Mouse (Mus musculus): Measurements from ENCODE around the gene Srpk1. TPM values are rescaled to one million over a fixed set of nuclear protein-coding genes. Genes with fewer than 3 reads are reported as not detected.
"Not testable (repeated sequence)": the region's sequence is repeated elsewhere in the genome, so short reads cannot be mapped to it uniquely, and the experiment has no call there.

Gene Srpk1
- polyA plus RNA-seq, 1 experiment from 2014 or later = 96.3 TPM

DNA sequence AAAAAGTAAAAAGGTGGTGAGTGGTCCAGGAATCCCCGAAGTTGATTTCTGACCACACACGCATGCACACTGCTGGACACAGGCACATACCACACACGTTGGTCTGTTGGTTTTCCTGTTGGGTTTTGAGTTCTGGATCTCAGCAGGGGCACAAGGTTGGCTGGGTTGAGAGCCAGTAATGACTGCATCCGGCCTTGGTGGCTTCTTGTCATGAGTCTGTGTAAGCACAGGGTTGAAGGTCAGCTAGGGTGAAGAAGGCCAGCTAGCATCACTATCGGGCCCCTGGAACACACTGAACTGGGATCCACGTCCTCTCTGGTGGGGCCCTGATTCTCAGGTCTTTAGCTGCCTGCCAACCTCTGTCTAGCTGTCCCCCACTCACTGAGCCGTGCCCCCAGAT is 50.0 kb downstream of the Srpk1 start:
- Histone ChIP-seq H3K9ac (no peak overlapping the region), H3K4me3 (replicated peaks) (no peak overlapping the region), H3K27ac (no peak overlapping the region), H3K9me3 (replicated peaks) (no peaks in the 10 kb centered on the region), H3K4me1 (peaks cover 11% of the 10 kb centered on the region), H3K27me3 (no peaks in the 10 kb centered on the region), H3K4me2 (no peak overlapping the region), H3K36me3 (no peaks in the 10 kb centered on the region)
- no peak for ATAC-seq (replicated peaks; ENCODE audit: low FRiP score)
- WGBS = 79% methylated on average over 7 of the region's 7 CpGs

DNA sequence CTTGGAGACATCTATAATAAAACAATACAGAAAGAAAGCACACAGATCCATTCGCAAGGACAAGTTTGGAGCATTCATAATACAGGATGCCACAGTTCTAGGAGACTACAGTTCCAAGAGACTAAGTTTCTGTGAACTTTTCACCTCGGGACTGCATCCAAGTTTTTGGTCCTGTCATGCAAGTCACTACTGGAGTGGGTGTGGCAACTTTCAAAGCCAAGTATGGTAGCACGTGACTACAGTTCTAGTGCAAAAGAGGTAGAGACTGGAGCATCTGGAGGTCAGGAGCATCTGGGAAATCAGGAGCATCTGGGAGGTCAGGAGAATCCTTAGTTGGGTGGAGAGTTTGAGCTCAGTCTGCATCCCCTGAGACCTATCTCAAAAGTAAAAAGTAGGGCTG is 50.6 kb downstream of the Srpk1 start:
- Histone ChIP-seq H3K4me2 (no peak overlapping the region), H3K9me3 (replicated peaks) (no peaks in the 10 kb centered on the region), H3K27ac (no peak overlapping the region), H3K36me3 (no peaks in the 10 kb centered on the region), H3K9ac (no peak overlapping the region), H3K4me3 (replicated peaks) (no peak overlapping the region), H3K27me3 (no peaks in the 10 kb centered on the region), H3K4me1 (peaks cover 11% of the 10 kb centered on the region)
- WGBS = 74% methylated on average over 3 of the region's 3 CpGs
- ATAC-seq (replicated peaks; ENCODE audit: low FRiP score) = no peak

DNA sequence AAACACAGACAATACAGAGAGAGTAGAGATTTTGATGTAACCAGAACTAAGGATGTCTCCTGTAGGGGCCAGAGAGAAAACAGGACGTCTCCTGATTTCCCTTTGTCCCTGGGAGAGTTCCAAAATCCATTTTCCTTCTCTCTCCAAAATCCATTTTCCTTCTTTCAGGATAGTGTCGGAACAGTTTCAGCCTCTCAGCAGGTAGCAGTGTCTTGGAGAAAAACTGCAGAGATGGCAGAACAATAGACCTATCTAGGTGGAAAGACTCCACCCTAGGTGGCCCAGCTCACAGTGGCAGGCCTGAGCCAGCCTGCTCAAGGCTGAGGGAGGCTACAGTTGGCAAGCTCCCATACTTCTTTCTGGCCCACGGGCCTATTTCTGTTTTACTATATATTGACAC is 55.0 kb downstream of the Srpk1 start:
- Histone ChIP-seq H3K27me3 (no peaks in the 10 kb centered on the region), H3K4me1 (no peaks in the 10 kb centered on the region), H3K9me3 (replicated peaks) (no peaks in the 10 kb centered on the region), H3K36me3 (no peaks in the 10 kb centered on the region), H3K27ac (no peak overlapping the region), H3K4me2 (no peak overlapping the region), H3K9ac (no peak overlapping the region), H3K4me3 (replicated peaks) (no peak overlapping the region)
- ATAC-seq (replicated peaks; ENCODE audit: low FRiP score) = no peak
- 61% methylated on average over 3 of the region's 3 CpGs for WGBS

DNA sequence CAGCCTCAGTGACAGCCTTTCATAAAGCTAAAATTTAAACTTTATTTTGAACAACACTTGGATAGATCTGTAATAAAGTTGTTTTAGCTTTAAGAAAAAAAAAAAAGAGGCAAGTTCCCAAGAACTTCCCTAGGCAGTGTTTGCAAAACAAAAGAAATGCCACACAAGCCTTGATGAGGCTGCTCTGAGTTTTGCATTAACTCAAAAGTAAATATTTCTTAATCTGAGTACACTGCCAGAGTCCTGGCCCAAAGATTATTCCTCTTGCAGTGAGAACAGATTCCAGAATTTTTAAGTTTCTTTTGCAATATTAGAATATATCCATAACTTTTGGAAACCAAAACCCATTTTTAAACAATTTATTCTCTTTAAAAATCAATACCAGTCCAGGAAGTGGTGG is 57.3 kb downstream of the Srpk1 start:
- Histone ChIP-seq H3K4me1 (0 out of 2 replicates have a peak, but pooled peaks cover 2% of the 10 kb centered on the region), H3K4me3 (replicated peaks) (no peak overlapping the region), H3K9ac (no peak overlapping the region), H3K27ac (no peak overlapping the region), H3K4me2 (no peak overlapping the region), H3K9me3 (replicated peaks) (no peaks in the 10 kb centered on the region), H3K36me3 (no peaks in the 10 kb centered on the region), H3K27me3 (no peaks in the 10 kb centered on the region)
- ATAC-seq (replicated peaks; ENCODE audit: low FRiP score) = no peak

DNA sequence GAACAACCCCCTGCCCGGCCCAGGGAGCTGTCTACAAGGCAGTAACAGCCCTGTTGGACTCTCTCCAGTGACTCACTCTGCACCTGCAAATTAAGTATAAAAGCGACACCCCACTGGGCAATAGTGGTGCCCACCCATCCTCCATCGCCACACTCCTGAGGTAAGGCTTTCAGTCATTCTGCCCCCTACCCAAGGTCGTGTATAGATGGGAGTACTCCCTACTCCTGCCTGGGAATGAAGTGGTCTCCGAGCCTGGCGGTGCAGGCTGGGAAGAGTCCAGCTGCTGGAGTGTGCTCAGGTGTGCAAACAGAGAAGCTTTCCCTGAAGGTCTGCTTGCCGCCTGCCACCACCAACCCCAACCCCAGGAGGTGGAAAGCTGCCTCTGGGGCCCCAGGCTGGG is 60.9 kb downstream of the Srpk1 start:
- H3K4me1 ChIP-seq = 0 out of 2 replicates have a peak, but pooled peaks cover 2% of the 10 kb centered on the region
- H3K27me3 ChIP-seq = no peaks in the 10 kb centered on the region
- 59% methylated on average over 7 of the region's 7 CpGs for WGBS
- no peak overlapping the region for H3K4me2 ChIP-seq
- H3K4me3 ChIP-seq (replicated peaks) = no peak overlapping the region
- H3K9ac ChIP-seq = no peak overlapping the region
- H3K36me3 ChIP-seq = no peaks in the 10 kb centered on the region
- no peaks in the 10 kb centered on the region for H3K9me3 ChIP-seq (replicated peaks)
- no peak overlapping the region for H3K27ac ChIP-seq
- ATAC-seq (replicated peaks; ENCODE audit: low FRiP score) = no peak

DNA sequence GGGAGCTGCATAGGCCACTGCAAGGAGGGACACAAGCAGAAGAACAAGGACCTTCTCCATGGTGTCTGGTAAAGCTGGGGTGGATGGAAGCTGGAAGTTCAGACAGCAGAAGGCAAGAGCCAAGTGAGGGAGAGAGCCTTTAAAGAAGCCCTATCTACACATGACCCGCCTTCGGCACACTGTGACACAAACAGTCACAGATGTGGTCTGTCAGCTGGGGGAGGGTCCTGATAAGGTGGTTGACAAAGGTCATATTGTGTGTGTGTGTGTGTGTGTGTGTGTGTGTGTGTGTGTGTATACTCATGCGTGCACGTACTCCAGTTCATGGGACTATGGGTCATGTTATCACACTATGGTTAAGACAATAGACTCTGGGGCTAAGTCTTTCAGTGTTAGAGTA is 61.9 kb downstream of the Srpk1 start, which contains the start of gene Clps:
Gene Clps (minus strand): TSS at position 169 of the 400 bp plus-strand sequence.
- H3K36me3 ChIP-seq = no peaks in the 10 kb centered on the region
- H3K4me2 ChIP-seq = no peak within 1 kb of the TSS
- 83% methylated on average over 4 of the region's 4 CpGs for WGBS
- H3K9ac ChIP-seq = no peak within 1 kb of the TSS
- 0 out of 2 replicates have a peak, but pooled peaks cover 4% of the 10 kb centered on the region for H3K4me1 ChIP-seq
- no peak within 1 kb of the TSS for H3K27ac ChIP-seq
- ATAC-seq (replicated peaks; ENCODE audit: low FRiP score) = no peak
- no peaks in the 10 kb centered on the region for H3K27me3 ChIP-seq
- H3K9me3 ChIP-seq (replicated peaks) = no peaks in the 10 kb centered on the region
- H3K4me3 ChIP-seq (replicated peaks) = no peak within 1 kb of the TSS

DNA sequence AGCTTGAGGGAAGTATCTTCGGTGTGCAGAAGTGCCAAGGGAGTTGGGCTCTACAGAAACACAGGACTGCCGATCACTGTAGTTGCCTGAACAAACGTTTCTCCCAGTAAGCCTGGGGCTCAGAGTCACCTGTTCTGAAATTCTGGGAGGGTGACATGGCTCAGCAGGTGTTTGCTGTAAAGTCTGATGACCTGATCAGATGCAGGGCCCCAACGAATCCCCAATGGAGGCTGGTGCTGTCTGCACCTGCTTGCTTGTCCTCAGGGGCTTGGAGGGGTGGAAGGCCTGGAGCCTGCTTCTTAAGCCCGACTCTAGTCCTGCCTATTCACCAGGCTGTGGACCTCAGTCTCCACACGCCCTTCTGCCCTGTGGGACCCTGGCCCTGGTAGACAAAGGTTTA is 64.7 kb downstream of the Srpk1 start:
- no peak for ATAC-seq (replicated peaks; ENCODE audit: low FRiP score)
- Histone ChIP-seq H3K4me2 (no peak overlapping the region), H3K9ac (no peak overlapping the region), H3K9me3 (replicated peaks) (no peaks in the 10 kb centered on the region), H3K27ac (no peak overlapping the region), H3K27me3 (no peaks in the 10 kb centered on the region), H3K36me3 (no peaks in the 10 kb centered on the region), H3K4me3 (replicated peaks) (no peak overlapping the region), H3K4me1 (0 out of 2 replicates have a peak, but pooled peaks cover 7% of the 10 kb centered on the region)
- WGBS = 73% methylated on average over 6 of the region's 6 CpGs

DNA sequence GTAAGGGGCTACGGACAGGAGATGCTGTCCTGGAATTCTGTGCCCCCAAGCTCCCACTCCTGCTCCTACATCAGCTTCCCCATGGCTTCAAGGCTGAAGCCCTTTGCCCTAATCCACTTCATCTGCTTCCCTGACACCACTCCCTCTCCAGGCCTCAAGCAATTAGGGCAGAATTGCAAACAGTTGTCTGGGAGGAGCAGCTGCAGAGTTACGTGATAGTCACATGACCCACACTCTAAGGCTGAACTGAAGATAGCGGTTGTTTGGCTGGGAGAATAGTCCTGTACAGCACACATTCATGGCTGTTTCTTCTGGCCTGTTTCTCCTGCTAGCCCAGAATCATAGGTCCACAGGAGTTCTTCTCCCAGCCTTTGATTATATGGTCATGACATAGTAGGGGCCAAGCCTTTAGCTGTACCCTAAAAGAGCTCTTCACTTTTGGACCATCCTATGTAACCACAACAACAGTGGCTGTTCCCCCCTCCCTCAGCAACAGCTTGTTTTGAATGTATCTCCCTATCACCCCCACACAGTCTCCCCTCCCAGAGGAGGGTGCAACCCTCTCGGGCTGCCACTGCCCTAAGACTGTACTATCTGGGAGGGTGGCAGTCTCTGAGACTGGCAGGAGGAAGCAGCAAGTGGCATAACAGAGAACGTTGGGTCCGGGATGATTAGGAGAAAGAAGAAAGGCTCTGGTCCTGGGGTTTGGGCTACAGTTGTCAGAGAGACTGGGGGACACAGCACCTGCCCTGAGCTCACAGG is 65.7 kb downstream of the Srpk1 start:
- H3K4me3 ChIP-seq (replicated peaks) = no peak overlapping the region
- ATAC-seq (replicated peaks; ENCODE audit: low FRiP score) = no peak
- no peaks in the 10 kb centered on the region for H3K27me3 ChIP-seq
- H3K27ac ChIP-seq = no peak overlapping the region
- H3K4me1 ChIP-seq = 0 out of 2 replicates have a peak, but pooled peaks cover 7% of the 10 kb centered on the region
- no peak overlapping the region for H3K9ac ChIP-seq
- H3K4me2 ChIP-seq = no peak overlapping the region
- no peaks in the 10 kb centered on the region for H3K9me3 ChIP-seq (replicated peaks)
- no peaks in the 10 kb centered on the region for H3K36me3 ChIP-seq
- 53% methylated on average over 6 of the region's 6 CpGs for WGBS

DNA sequence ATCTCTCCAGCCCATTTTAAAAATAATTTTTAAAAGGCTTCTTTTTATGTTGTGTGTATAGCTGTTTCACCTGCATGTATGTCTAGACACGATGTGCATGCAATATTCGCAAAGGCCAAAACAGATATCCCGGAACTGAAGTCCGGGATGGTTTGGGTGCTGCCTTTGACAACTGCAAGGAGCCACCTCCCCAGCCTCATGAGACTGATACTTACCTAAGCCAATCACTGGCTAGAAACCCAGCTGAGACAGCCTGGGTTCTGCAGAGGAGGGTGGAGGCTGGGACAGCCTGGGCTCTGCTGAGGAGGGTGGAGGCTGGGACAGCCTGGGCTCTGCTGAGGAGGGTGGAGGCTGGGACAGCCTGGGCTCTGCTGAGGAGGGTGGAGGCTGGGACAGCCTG is 68.5 kb downstream of the Srpk1 start:
- not testable (repeated sequence) for H3K36me3 ChIP-seq; ATAC-seq (replicated peaks; ENCODE audit: low FRiP score); H3K27ac ChIP-seq; H3K4me1 ChIP-seq; H3K4me3 ChIP-seq (replicated peaks); H3K27me3 ChIP-seq; H3K4me2 ChIP-seq; H3K9ac ChIP-seq; H3K9me3 ChIP-seq (replicated peaks)
- WGBS = 96% methylated on average over 4 of the region's 4 CpGs

DNA sequence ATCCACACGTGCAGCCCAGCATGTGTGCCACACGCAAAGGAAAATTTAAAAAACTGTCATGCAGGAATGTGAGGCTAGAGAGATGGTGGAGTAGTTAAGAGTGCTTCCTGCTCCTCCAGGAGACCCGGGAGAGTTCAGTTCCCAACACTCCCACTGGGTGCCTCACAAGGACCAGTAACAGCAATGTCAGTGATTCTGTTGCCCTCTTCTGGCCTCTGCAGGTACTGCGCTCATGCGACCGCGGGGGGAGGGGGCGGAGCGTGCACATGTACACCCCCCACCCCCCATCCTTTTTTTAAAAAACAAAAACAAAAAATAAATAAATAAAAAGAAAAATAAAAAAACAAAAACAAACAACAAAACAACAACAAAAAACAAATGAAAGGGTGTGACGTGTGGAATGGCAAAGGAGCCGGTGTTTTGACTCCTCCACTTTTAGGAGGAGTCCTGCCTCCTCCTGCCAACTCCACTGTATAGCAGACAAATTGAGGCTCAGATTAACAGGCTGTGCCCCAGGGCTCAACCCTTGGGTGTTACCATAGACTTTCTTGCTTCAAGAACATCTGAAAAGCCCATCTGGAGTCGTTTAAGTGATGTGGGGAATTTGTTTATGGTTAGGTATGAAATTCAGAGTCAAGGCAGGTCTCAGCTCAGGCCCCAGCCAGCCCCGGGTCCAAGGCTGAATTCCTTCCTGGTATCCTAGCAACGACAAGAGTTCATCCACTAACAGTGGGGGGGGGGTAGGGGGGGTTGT is 69.3 kb downstream of the Srpk1 start:
- Histone ChIP-seq H3K36me3 (no peaks in the 10 kb centered on the region), H3K9me3 (replicated peaks) (no peaks in the 10 kb centered on the region), H3K4me2 (no peak overlapping the region), H3K4me3 (replicated peaks) (no peak overlapping the region), H3K27me3 (no peaks in the 10 kb centered on the region), H3K4me1 (0 out of 2 replicates have a peak, but pooled peaks cover 5% of the 10 kb centered on the region), H3K9ac (no peak overlapping the region), H3K27ac (no peak overlapping the region)
- 6% methylated on average over 14 of the region's 14 CpGs for WGBS
- no peak for ATAC-seq (replicated peaks; ENCODE audit: low FRiP score)

DNA sequence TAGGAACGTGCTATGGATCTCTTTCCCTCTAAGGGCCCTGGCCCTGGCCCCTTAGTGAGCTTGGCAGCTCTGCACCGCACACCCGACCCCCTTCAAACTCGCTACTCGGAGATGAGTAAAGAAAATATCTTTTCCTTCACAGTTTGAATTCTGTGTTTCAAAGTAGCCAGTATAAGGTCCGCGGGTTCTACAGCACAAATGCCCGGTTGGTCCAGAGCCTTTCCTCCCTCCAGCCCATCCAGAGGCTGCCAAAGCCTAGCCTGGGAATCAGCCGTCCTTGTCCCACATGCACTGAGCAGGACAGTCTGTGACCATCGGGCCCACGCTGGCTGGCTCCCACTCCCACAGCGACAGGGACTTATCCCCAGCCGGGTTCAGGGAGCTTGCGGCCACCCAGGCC is 73.4 kb downstream of the Srpk1 start, which contains the start of gene Clpsl2:
Gene Clpsl2 (plus strand): TSS at position 301 of the 400 bp plus-strand sequence.
- ATAC-seq (replicated peaks; ENCODE audit: low FRiP score) = no peak
- Histone ChIP-seq H3K27ac (no peak within 1 kb of the TSS), H3K4me3 (replicated peaks) (no peak within 1 kb of the TSS), H3K9ac (no peak within 1 kb of the TSS), H3K4me2 (no peak within 1 kb of the TSS), H3K4me1 (0 out of 2 replicates have a peak, but pooled peaks cover 3% of the 10 kb centered on the region), H3K36me3 (no peaks in the 10 kb centered on the region), H3K27me3 (no peaks in the 10 kb centered on the region), H3K9me3 (replicated peaks) (no peaks in the 10 kb centered on the region)
- 82% methylated on average over 14 of the region's 14 CpGs for WGBS

DNA sequence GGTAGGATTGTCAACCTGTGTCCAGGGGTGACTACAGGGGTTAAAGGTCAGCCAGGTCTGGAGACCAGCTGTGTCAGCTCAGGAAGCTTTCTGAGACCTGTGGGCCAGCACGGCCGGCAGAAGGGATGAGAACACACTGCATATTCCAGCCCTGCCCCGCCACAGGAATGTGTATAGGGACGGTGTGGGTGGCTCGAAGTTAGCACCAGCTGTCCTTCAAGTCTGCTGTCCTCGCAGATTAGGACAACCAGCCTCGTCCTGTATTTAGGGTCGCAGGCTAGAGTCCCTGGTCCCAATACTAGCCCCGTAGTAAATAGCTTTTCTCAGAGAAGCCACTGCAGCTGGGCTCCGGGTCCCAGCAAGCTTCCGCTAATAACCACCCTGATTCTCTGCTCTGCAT is 74.0 kb downstream of the Srpk1 start:
- 71% methylated on average over 11 of the region's 11 CpGs for WGBS
- no peak for ATAC-seq (replicated peaks; ENCODE audit: low FRiP score)
- H3K4me1 ChIP-seq = 0 out of 2 replicates have a peak, but pooled peaks cover 3% of the 10 kb centered on the region
- H3K9me3 ChIP-seq (replicated peaks) = no peaks in the 10 kb centered on the region
- no peak overlapping the region for H3K4me2 ChIP-seq
- H3K27ac ChIP-seq = no peak overlapping the region
- H3K9ac ChIP-seq = no peak overlapping the region
- H3K27me3 ChIP-seq = no peaks in the 10 kb centered on the region
- no peaks in the 10 kb centered on the region for H3K36me3 ChIP-seq
- no peak overlapping the region for H3K4me3 ChIP-seq (replicated peaks)

Measured in kidney, embryonic 15.5 days (tissue).